Mouse (Mus musculus): ENCODE measurements around the gene Npy2r.

Npy2r gene

DNA sequence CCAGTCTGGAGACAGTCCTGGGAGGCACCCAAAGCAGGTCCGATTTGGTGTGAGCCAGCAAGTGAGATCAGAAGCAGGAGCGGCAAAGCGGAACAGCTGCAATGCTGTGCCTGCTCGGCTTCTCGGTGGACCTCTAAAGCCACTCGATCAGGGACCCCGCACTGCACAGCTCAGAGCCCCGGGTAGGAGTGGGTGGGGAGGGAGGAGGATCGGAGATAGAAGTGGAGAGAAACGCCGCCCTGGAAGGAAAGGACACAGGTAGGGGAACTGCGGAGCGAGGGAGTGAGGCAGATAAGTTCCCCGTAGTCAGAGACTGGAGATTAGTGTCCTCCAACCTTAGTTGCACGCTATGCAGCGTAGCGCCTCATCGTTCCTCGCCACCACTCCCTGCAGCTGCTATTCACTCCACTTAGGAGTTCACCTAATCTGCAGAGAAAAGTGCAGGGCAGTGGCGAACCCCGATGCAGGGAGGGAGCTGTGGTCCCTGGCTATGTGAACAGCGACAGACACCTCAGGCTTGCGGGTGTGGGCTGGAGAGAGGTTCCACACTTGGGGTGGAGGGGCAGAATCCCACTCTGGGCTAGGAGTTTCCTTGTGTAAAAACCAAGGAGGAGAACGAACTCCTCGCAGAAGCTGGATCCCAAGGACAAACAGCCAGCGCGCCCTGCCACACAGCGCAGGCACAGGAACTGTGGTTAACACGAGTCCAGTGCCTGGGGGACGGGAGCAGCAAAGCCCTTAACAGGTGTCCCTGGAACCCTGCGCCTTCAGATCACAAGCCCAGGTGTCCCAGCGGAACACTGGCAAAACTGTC lies at the start of gene Npy2r:
TSS of gene Npy2r (minus strand) at position 177 of the 814 bp plus-strand sequence.
- peak; percentile 23 for DNase-seq (ENCODE audit: low read depth, low spot score)

DNA sequence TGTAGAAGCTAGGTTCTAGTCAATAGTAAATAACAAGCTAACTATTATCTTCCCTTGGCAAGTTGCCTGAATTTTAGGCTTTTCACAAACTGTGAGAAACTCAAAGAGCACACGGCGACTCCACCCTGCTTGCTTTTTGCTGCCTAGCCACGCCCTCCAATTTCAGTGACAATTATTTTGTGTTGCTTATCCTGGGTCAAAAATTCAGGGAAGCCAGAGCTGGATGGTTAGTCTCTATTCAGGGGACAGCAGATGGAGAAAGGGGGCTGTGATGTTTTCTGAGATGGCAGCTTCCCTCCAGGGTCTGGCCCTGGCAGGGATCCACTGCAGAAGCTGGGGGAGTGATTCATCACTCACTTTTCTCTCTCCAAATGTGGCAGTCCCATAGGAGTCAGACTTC lies 9.9 kb upstream of the Npy2r start:
- DNase-seq (ENCODE audit: low read depth, low spot score) = peak; percentile 10

DNA sequence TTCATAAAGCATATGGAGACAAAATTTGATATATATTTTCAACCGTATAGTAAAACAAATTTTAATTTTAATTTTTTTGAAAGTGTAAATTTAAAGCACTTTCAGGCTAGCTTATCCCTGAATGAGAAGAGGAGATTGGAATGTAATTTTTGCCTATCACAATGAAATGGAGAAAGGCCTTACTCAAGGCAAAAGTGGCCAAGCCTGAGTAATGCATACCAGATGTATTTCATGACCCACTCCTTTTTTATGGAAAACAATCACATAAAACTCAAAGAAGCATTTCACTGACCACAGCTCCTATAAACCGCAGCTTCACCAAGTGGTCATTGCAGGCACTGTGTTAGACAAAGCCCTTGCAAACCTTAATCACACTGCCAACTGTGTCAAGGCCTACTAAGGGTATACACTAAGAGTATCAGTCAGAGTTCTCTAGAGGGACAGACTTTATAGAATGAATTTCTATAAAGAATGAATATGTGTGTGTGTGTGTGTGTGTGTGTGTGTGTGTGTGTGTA lies 8.5 kb upstream of the Npy2r start:
- DNase-seq (ENCODE audit: low read depth, low spot score) = no peak

DNA sequence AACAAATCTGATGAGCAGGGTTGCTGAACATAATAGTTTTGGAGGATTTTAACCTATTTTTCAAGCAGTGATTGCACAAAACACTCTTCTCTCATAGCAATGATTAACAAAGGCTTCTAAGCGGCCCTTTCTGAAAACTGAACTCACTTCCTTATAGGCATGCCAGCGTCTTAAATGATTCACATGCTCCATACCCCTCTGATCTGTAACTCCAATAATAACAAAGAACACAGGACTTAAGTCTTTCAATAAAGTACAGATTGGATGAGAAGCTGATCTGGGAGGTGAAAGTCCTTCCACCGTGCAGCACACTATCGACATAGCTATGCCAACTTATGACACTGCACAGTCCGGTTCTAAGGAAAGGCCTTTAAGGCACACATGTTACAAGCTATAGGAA lies 2.0 kb upstream of the Npy2r start:
- DNase-seq (ENCODE audit: low read depth, low spot score) = no peak

DNA sequence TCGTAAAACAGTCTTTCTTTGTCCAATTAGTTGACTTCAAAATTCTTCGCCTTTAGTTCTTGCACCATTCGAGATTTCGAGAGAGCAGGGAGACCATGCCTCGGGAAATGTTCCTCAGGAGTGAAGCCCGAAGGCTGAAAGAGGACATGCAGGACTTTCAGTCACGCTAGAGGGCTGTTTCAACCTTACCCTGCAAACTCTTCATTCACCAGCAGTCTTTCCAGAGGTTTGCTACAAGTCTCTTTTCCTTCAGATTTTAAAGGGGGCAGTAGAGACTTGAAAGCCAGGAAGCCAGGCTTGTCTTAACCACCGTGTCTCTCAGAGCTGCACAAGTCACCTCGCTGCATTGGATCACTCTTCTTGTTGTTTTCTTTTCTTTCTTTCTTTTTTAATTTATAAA lies 869 bp upstream of the Npy2r start:
- peak; percentile 66 for DNase-seq (ENCODE audit: low read depth, low spot score)

DNA sequence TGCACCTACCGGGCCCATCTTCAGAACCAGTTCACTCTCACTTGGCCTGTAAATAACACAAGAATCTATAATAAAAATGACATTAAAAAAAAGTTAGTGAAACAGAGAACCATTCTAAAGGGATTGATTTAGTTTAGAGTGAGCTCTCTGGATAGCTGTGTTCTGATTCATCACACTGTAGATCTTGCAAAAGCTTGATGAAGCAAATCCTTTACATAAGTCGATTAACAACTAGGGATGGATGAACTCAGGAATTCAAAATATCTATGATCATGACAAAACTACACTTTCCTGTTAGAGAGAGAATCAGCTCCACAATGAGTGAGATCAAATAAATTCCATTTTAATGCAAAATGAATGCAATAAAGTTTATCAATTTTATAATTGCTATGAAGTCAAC lies 6.4 kb downstream of the Npy2r start:
- DNase-seq (ENCODE audit: low read depth, low spot score) = no peak

DNA sequence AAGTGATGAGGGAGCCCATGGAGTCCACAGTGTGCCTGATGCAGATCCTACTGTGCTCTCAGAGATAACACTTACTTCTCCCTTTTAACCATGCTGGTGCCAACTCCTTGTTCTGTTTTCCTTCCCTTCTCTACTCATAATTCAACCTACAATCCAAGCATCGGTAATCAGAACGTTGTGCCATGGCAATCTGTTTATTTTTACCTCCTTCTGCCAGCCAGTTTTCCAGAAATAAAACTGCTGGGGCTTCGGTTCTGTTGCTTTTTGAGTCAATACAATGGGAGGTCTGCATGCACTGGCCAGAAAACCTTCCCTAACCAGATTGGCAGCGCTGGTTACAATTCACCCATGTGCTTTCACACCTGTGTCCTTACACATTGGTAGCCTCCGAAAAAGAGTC lies 7.9 kb downstream of the Npy2r start:
- DNase-seq (ENCODE audit: low read depth, low spot score) = peak; percentile 17

DNA sequence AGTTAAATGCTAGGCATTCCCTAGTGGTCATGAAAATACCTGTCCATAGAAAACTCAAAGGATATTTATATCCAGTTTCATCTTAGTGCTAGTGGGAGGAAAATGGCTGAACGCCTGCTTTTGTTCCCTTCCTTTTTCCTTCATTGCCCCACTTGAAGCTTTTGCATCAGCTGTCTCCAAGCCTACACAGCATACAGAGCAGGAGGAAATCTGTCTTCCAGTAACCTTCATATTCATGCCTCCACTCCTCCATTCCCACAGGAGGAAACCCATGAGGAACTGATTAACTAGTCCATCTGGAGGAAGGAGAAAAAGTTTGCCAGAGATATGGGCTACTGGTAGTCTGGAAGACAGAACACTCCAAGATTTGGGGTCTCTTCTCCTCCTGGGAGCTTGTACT lies 23.1 kb downstream of the Npy2r start:
- peak; percentile 40 for DNase-seq (ENCODE audit: low read depth, low spot score)

DNA sequence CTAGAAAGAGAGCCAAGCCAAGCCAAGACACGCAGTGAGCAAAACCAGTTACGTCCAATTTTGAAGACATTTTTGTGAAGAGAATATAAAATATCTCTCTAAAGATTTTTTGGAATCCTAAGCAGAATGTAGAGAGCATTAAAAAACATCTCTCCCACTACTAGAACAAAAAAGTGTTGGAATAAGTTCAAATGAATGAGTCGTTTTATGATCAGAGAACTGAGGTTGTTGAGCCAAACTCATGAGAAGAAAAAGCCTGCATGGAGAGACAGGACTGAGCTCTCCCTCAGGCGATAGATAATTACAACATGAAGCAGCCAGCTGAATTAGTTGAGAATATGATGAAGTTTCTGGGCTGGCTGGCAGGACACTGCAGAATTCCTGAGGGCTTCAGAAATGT lies 49.9 kb downstream of the Npy2r start:
- DNase-seq (ENCODE audit: low read depth, low spot score) = peak; percentile 39

Measured in brain, adult 2 months (tissue).